In genomic region chr9:14268578-14268977, GRCm38 (mm10) we compare ENCODE assay signal across 26 mouse cellular contexts. TPM values are rescaled to one million over a fixed set of nuclear protein-coding genes. Genes with fewer than 3 reads are reported as not detected.
DNase-seq lines count a peak whose midpoint lies in the region; ATAC-seq and TF ChIP-seq lines count a peak whose summit lies in the region.
"Had no signal": no experiment of that assay in that cellular context is flagged by ENCODE, and none has a peak within 500 bp of the region (broad histone marks: within the 10 kb centered on the region; RNA-seq: fewer than 3 reads in every experiment).

No protein-coding gene starts in this region.

- H3K4me1 ChIP-seq in hindbrain, postnatal 0 days (ENCODE audit: insufficient read depth, low read length), result no peaks in the 10 kb centered on the region
- H3K4me1 ChIP-seq: embryonic facial prominence, embryonic 13.5 days; embryonic facial prominence, embryonic 15.5 days; forebrain, embryonic 12.5 days had no signal

- no peak overlapping the region for H3K27ac ChIP-seq in hindbrain, postnatal 0 days
- H3K27ac ChIP-seq: embryonic facial prominence, embryonic 13.5 days; embryonic facial prominence, embryonic 15.5 days; forebrain, embryonic 10.5 days; forebrain, embryonic 12.5 days had no signal

- DNase-seq in hindbrain, postnatal 0 days (ENCODE audit: low spot score), result no peak
- no peak for DNase-seq in cerebellum, adult 11-12 months
- DNase-seq: adrenal gland, adult 2 months; adrenal gland, postnatal 10 days; adrenal gland, postnatal 25 days; B cell, adult 2 months; cerebellum, adult 11 months; cerebellum, adult 2 months; cerebellum, adult 9-10 months; cerebellum, postnatal 10 days; cerebellum, postnatal 25 days; embryo, embryonic 11 days had no signal

- no peak overlapping the region for H3K9ac ChIP-seq in hindbrain, postnatal 0 days (replicated peaks; ENCODE audit: low read length)
- H3K9ac ChIP-seq: embryonic facial prominence, embryonic 13.5 days; embryonic facial prominence, embryonic 15.5 days; forebrain, embryonic 12.5 days had no signal

- WGBS in hindbrain, postnatal 0 days, result 88% methylated on average over 2 of the region's 2 CpGs

- H3K4me2 ChIP-seq in hindbrain, postnatal 0 days (ENCODE audit: low read depth, low read length), result no peak overlapping the region
- H3K4me2 ChIP-seq: embryonic facial prominence, embryonic 13.5 days; embryonic facial prominence, embryonic 15.5 days; forebrain, embryonic 12.5 days had no signal

- H3K36me3 ChIP-seq in hindbrain, postnatal 0 days (ENCODE audit: insufficient read depth, low read length), result no peaks in the 10 kb centered on the region
- H3K36me3 ChIP-seq: embryonic facial prominence, embryonic 13.5 days; embryonic facial prominence, embryonic 15.5 days; forebrain, embryonic 10.5 days; forebrain, embryonic 12.5 days; G1E had no signal

- H3K27me3 ChIP-seq in hindbrain, postnatal 0 days (ENCODE audit: insufficient read depth, low read length), result no peaks in the 10 kb centered on the region
- H3K27me3 ChIP-seq: CH12.LX; embryonic facial prominence, embryonic 13.5 days; embryonic facial prominence, embryonic 15.5 days; forebrain, embryonic 12.5 days; Patski had no signal

- no peaks in the 10 kb centered on the region for H3K9me3 ChIP-seq in hindbrain, postnatal 0 days (ENCODE audit: low read length)
- H3K9me3 ChIP-seq: embryonic facial prominence, embryonic 13.5 days; embryonic facial prominence, embryonic 15.5 days; forebrain, embryonic 10.5 days; forebrain, embryonic 12.5 days; G1E had no signal

- ATAC-seq in common myeloid progenitor, adult 5-6 weeks (replicated peaks; ENCODE audit: low read depth, poor library complexity, severe bottlenecking), result 0 out of 2 replicates have a peak, but pooled peaks have one; percentile 15
- ATAC-seq in megakaryocyte, adult 5-6 weeks (ENCODE audit: poor library complexity, severe bottlenecking), result peak; percentile 63
- ATAC-seq in hindbrain, postnatal 0 days, result no peak
- ATAC-seq in activated CD4-positive, CD25-positive, alpha-beta regulatory T cell, adult 4 months, result no peak
- ATAC-seq: CD4-positive, CD25-positive, alpha-beta regulatory T cell, adult 4 months; forebrain, embryonic 14.5 days; forebrain, embryonic 16.5 days; Patski had no signal

- H3K4me3 ChIP-seq in hindbrain, postnatal 0 days (ENCODE audit: low read length), result no peak overlapping the region
- H3K4me3 ChIP-seq: embryonic facial prominence, embryonic 13.5 days; embryonic facial prominence, embryonic 15.5 days; erythroblast, embryonic 14.5 days; forebrain, embryonic 10.5 days; forebrain, embryonic 12.5 days had no signal

- TF ChIP-seq CTCF in hindbrain, postnatal 0 days (IDR thresholded peaks at IDR 0.05; ENCODE audit: low read depth), result no peak

RNA-seq across cellular contexts. Expression of gene Sesn3, which starts 6.3 kb away (rescaled TPM):
- total RNA-seq in common myeloid progenitor, adult 5-6 weeks (2017), result 11.8 and 12.5 TPM in 2 replicates
- total RNA-seq in megakaryocyte, adult 5-6 weeks (2015), result 7.5 TPM in 2 replicates
- 4.1 and 5.2 TPM in 2 replicates for total RNA-seq in megakaryocyte, adult 5-6 weeks (2017)
- total RNA-seq in hindbrain, postnatal 0 days (2014; rRNA removed), result 49.3 and 54.2 TPM in 2 replicates
- polyA plus RNA-seq in hindbrain, postnatal 0 days (2015; fragmentation: Nextera tagmentation; extraction: Ambion mirVana), result 24.0 and 24.1 TPM in 2 replicates
- 10 to 100 TPM; 20.9 to 21.9 TPM for polyA plus RNA-seq in activated CD4-positive, CD25-positive, alpha-beta regulatory T cell, adult 4 months (2017; shearing (Covaris generic))

Comparison
In these comparisons a context has a peak if more than half of its experiments do, and no peak if none do; other contexts are left out.
1. ATAC-seq: peak in common myeloid progenitor, adult 5-6 weeks (single experiment) and megakaryocyte, adult 5-6 weeks (single experiment); none in hindbrain, postnatal 0 days (single experiment) and activated CD4-positive, CD25-positive, alpha-beta regulatory T cell, adult 4 months (single experiment).